ENCODE assay signal across 8 mouse cellular contexts in the genomic region with DNA sequence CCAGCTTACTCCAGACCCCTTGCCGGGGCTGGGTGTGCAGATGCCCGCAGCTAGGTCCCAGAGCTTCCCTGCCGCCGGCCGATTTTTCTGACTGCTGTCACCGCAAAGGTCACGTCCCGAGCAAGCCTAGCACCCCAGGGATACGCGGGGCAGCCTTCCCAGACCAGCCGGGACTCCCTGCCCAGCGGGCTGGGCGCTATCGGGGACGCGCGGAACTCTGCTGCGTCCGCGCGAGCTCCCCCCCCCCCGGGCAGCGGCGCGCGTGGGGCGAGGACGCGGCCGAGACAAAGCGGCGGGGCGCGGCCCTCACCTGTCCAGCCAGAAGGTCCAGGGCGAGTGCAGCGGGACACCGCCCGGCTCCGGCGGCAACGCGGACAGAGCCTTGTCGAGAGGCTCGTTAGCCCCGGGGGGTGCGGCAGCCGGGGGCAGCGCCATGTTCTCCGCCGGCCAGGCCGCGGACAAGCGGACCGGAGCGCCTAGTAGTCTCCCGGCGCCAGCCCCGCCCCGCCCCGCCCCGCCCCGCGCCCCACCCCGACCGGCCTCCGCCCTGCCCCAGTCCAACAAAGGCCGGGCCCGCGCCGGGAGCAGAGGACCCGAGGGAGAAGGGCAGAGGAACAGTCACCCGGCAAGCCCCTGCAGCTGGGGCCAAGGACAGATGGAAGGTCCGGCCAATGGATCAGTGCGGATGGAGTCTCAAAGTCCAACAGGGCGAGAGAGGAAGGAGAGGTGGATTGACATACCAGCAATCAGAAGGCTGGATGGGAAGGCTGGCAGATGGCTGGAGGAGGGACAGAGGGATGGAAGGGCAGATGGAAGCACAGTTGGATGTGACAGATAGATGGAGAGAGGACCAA. TPM values are rescaled to one million over a fixed set of nuclear protein-coding genes. Genes with fewer than 3 reads are reported as not detected.
DNase-seq lines count a peak whose midpoint lies in the region; ATAC-seq lines count a peak whose summit lies in the region.

A gene (minus strand): TSS at position 454 of the 854 bp plus-strand sequence.
A gene (minus strand): TSS at position 480 of the 854 bp plus-strand sequence.

- peak within 1 kb of the TSS; percentile 76 for H3K9ac ChIP-seq in embryonic facial prominence, embryonic 15.5 days
- H3K9ac ChIP-seq in heart, embryonic 16.5 days (ENCODE audit: low read length), result peak within 1 kb of the TSS; percentile 91

- WGBS in embryonic facial prominence, embryonic 15.5 days, result under 1% methylated on average over 68 of the region's 75 CpGs
- WGBS in heart, embryonic 16.5 days, result under 1% methylated on average over 51 of the region's 75 CpGs

- DNase-seq in adrenal gland, postnatal 36 days, result peak; percentile 59 to 78
- peak; percentile 76 for DNase-seq in kidney, postnatal 10 days
- DNase-seq in lung, postnatal 25 days (ENCODE audit: low spot score), result peak; percentile 33
- DNase-seq in ovary, postnatal 14 days (ENCODE audit: low spot score), result peak; percentile 43
- no peak for DNase-seq in frontal cortex, postnatal 36 days (ENCODE audit: low spot score in 2 of 2)

- H3K4me1 ChIP-seq in embryonic facial prominence, embryonic 15.5 days, result peaks cover 20% of the 10 kb centered on the region
- H3K4me1 ChIP-seq in heart, embryonic 16.5 days (ENCODE audit: control insufficient read depth, insufficient read depth, low read length), result peaks cover 15% of the 10 kb centered on the region

- H3K4me3 ChIP-seq in embryonic facial prominence, embryonic 15.5 days (replicated peaks), result peak within 1 kb of the TSS; percentile 76
- peak within 1 kb of the TSS; percentile 88 for H3K4me3 ChIP-seq in heart, embryonic 16.5 days (ENCODE audit: low read length)

- H3K36me3 ChIP-seq in embryonic facial prominence, embryonic 15.5 days, result no peaks in the 10 kb centered on the region
- H3K36me3 ChIP-seq in heart, embryonic 16.5 days (ENCODE audit: control insufficient read depth, insufficient read depth), result no peaks in the 10 kb centered on the region

- H3K4me2 ChIP-seq in embryonic facial prominence, embryonic 15.5 days (replicated peaks), result peak within 1 kb of the TSS; percentile 95
- H3K4me2 ChIP-seq in heart, embryonic 16.5 days (ENCODE audit: low read depth, low read length), result peak within 1 kb of the TSS; percentile 91

- no peaks in the 10 kb centered on the region for H3K27me3 ChIP-seq in embryonic facial prominence, embryonic 15.5 days
- 0 out of 2 replicates have a peak, but pooled peaks cover 3% of the 10 kb centered on the region for H3K27me3 ChIP-seq in heart, embryonic 16.5 days (ENCODE audit: control insufficient read depth, insufficient read depth, low read length)

- no peaks in the 10 kb centered on the region for H3K9me3 ChIP-seq in embryonic facial prominence, embryonic 15.5 days (replicated peaks)
- no peaks in the 10 kb centered on the region for H3K9me3 ChIP-seq in heart, embryonic 16.5 days (replicated peaks; ENCODE audit: control insufficient read depth, low read length)

- ATAC-seq in CD4-positive, CD25-positive, alpha-beta regulatory T cell, adult 4 months, result peak; percentile 6
- peak; percentile 66 for ATAC-seq in embryonic facial prominence, embryonic 15.5 days (ENCODE audit: insufficient number of reproducible peaks, low FRiP score, low TSS enrichment, low read depth)
- peak; percentile 83 for ATAC-seq in heart, embryonic 16.5 days (replicated peaks; ENCODE audit: extremely low read depth, insufficient read depth, low FRiP score)

- H3K27ac ChIP-seq in embryonic facial prominence, embryonic 15.5 days (replicated peaks), result peak within 1 kb of the TSS; percentile 51
- peak within 1 kb of the TSS; percentile 49 for H3K27ac ChIP-seq in heart, embryonic 16.5 days (ENCODE audit: low read length)

RNA-seq across cellular contexts. Expression of the first gene that starts in this region (rescaled TPM):
- 10 to 100 TPM; 27.0 TPM for polyA plus RNA-seq in CD4-positive, CD25-positive, alpha-beta regulatory T cell, adult 4 months (2017; shearing (Covaris generic))
- total RNA-seq in adrenal gland, postnatal 36 days (2021), result 10 to 100 TPM; 28.1 to 30.6 TPM
- 14.9 and 16.1 TPM in 2 replicates for polyA plus RNA-seq in embryonic facial prominence, embryonic 15.5 days (2015; fragmentation: Nextera tagmentation; extraction: Ambion mirVana)
- polyA plus RNA-seq in heart, embryonic 16.5 days (2015; fragmentation: Nextera tagmentation; extraction: Ambion mirVana), result 12.7 and 12.8 TPM in 2 replicates

RNA-seq across cellular contexts. Expression of the second gene that starts in this region (rescaled TPM):
- polyA plus RNA-seq in CD4-positive, CD25-positive, alpha-beta regulatory T cell, adult 4 months (2017; shearing (Covaris generic)), result 10 to 100 TPM; 19.5 to 26.0 TPM
- total RNA-seq in adrenal gland, postnatal 36 days (2021), result 1 to 10 TPM; 3.4 to 4.7 TPM
- polyA plus RNA-seq in embryonic facial prominence, embryonic 15.5 days (2015; fragmentation: Nextera tagmentation; extraction: Ambion mirVana), result 1.7 and 3.5 TPM in 2 replicates
- 2.3 and 3.0 TPM in 2 replicates for polyA plus RNA-seq in heart, embryonic 16.5 days (2015; fragmentation: Nextera tagmentation; extraction: Ambion mirVana)

Comparison
In these comparisons a context has a peak if more than half of its experiments do, and no peak if none do; other contexts are left out.
1. ATAC-seq: peak in every context shown above with its lines; median percentile 83 in heart, embryonic 16.5 days; 66 in embryonic facial prominence, embryonic 15.5 days; 6 in CD4-positive, CD25-positive, alpha-beta regulatory T cell, adult 4 months.
2. DNase-seq: peak in adrenal gland, postnatal 36 days (2 of 2), kidney, postnatal 10 days (single experiment), lung, postnatal 25 days (single experiment) and ovary, postnatal 14 days (single experiment); none in frontal cortex, postnatal 36 days (0 of 2).